Mouse (Mus musculus) MEL (cell line): Measurements from ENCODE around the gene Slc13a1. TPM values are rescaled to one million over a fixed set of nuclear protein-coding genes. Genes with fewer than 3 reads are reported as not detected.
"Not testable (repeated sequence)": the region's sequence is repeated elsewhere in the genome, so short reads cannot be mapped to it uniquely, and the experiment has no call there.

ENCODE experiments used
- DNase-seq: peaks from one replicate; pipeline ENCODE4 v3.0.0; 2011; ENCODE audit warnings: low read depth, low spot score
- H3K27ac ChIP-seq: 2 replicates; pipeline ENCODE4 v1.5.1; 2012; ENCODE audit warnings: low read depth, mild to moderate bottlenecking, control low read depth, low read length, moderate library complexity; ENCODE audit not compliant: control insufficient read depth
- H3K27me3 ChIP-seq, 2 experiments: fragments of 150-350 bp in 1 of 2; sonication (generic) in 1 of 2; 2 replicates each; pipeline ENCODE4 v1.6.1; 2012; ENCODE audit warnings: low read length in 2 of 2, mild to moderate bottlenecking in 2 of 2, improper control_type of control experiment in 1 of 2, moderate library complexity in 1 of 2; ENCODE audit not compliant: insufficient read depth in 2 of 2, control insufficient read depth in 1 of 2
- H3K36me3 ChIP-seq, 2 experiments: 2 replicates each; pipeline ENCODE4 v1.6.1; 2012 to 2014; ENCODE audit warnings: low read length in 2 of 2, improper control_type of control experiment in 1 of 2, inconsistent platforms in 1 of 2, mild to moderate bottlenecking in 1 of 2; ENCODE audit not compliant: insufficient read depth in 2 of 2, control insufficient read depth in 1 of 2
- H3K4me1 ChIP-seq, 2 experiments: fragments of 150-350 bp in 1 of 2; sonication (generic) in 1 of 2; 2 replicates each; pipeline ENCODE4 v1.6.1; 2012; ENCODE audit warnings: low read length in 2 of 2, improper control_type of control experiment in 1 of 2, mild to moderate bottlenecking in 1 of 2; ENCODE audit not compliant: insufficient read depth in 2 of 2, control insufficient read depth in 1 of 2
- H3K4me3 ChIP-seq, 2 experiments: fragments of 150-350 bp in 1 of 2; sonication (generic) in 1 of 2; 2 replicates each; pipeline ENCODE4 v1.5.1; 2012; ENCODE audit warnings: low read depth in 2 of 2, low read length in 2 of 2, mild to moderate bottlenecking in 2 of 2, moderate library complexity in 2 of 2, control low read depth in 1 of 2, improper control_type of control experiment in 1 of 2; ENCODE audit not compliant: control insufficient read depth in 1 of 2, insufficient read depth in 1 of 2
- H3K79me2 ChIP-seq: 2 replicates; pipeline ENCODE4 v1.6.1; 2012; ENCODE audit warnings: mild to moderate bottlenecking, low read length, moderate library complexity; ENCODE audit not compliant: control insufficient read depth, poor library complexity, insufficient read depth
- H3K9ac ChIP-seq: 2 replicates; pipeline ENCODE4 v1.6.1; 2012; ENCODE audit warnings: low read depth, mild to moderate bottlenecking, control low read depth, low read length, moderate library complexity; ENCODE audit not compliant: control insufficient read depth, poor library complexity, severe bottlenecking
- H3K9me3 ChIP-seq: fragments of 150-350 bp; sonication (generic); replicated peaks from 2 replicates; pipeline ENCODE4 v1.6.1; 2012; ENCODE audit warnings: mild to moderate bottlenecking, low read length, improper control_type of control experiment, moderate library complexity; ENCODE audit not compliant: insufficient read depth
- CHD2 ChIP-seq: IDR thresholded peaks from 2 replicates; pipeline ENCODE4 v1.6.1; 2011; ENCODE audit warnings: low read length, improper control_type of control experiment
- CTCF ChIP-seq, 3 experiments: IDR thresholded peaks in 2 of 3; conservative IDR thresholded peaks in 1 of 3; 2 replicates each; pipeline ENCODE4 v1.5.1; 2011 to 2012; ENCODE audit warnings: low read length in 3 of 3, low read depth in 2 of 3, mild to moderate bottlenecking in 2 of 3, improper control_type of control experiment in 1 of 3, inconsistent platforms in 1 of 3, mixed read lengths in 1 of 3, moderate library complexity in 1 of 3; ENCODE audit not compliant: control insufficient read depth in 1 of 3, insufficient read depth in 1 of 3, poor library complexity in 1 of 3, severe bottlenecking in 1 of 3
- E2F4 ChIP-seq: IDR thresholded peaks from 2 replicates; pipeline ENCODE4 v1.6.1; 2011; ENCODE audit warnings: low read depth, low read length, improper control_type of control experiment, borderline replicate concordance
- ELF1 ChIP-seq: IDR thresholded peaks from 2 replicates; pipeline ENCODE4 v1.6.1; 2014; ENCODE audit warnings: low read depth, mild to moderate bottlenecking, inconsistent platforms, low read length, improper control_type of control experiment, moderate library complexity
- EP300 ChIP-seq, 2 experiments: IDR thresholded peaks; 2 replicates each; pipeline ENCODE4 v1.6.1; 2011; ENCODE audit warnings: improper control_type of control experiment in 2 of 2, low read length in 2 of 2, low read depth in 1 of 2, mild to moderate bottlenecking in 1 of 2
- ETS1 ChIP-seq: IDR thresholded peaks from 2 replicates; pipeline ENCODE4 v1.6.1; 2012; ENCODE audit warnings: low read depth, mild to moderate bottlenecking, inconsistent platforms, low read length, improper control_type of control experiment, moderate library complexity
- JUND ChIP-seq: IDR thresholded peaks from 2 replicates; pipeline ENCODE4 v1.6.1; 2011; ENCODE audit warnings: low read depth, mild to moderate bottlenecking, improper control_type of control experiment, low read length
- MAX ChIP-seq: IDR thresholded peaks from 2 replicates; pipeline ENCODE4 v1.6.1; 2011; ENCODE audit warnings: low read length, improper control_type of control experiment
- MAZ ChIP-seq: IDR thresholded peaks from 2 replicates; pipeline ENCODE4 v1.6.1; 2012; ENCODE audit warnings: low read depth, mild to moderate bottlenecking, inconsistent platforms, low read length, improper control_type of control experiment
- NRF1 ChIP-seq: IDR thresholded peaks from 2 replicates; pipeline ENCODE4 v1.6.1; 2014; ENCODE audit warnings: low read depth, mild to moderate bottlenecking, inconsistent platforms, low read length, improper control_type of control experiment, moderate library complexity; ENCODE audit not compliant: poor library complexity, insufficient read depth, severe bottlenecking
- POLR2A ChIP-seq, 2 experiments: IDR thresholded peaks; 2 replicates each; pipeline ENCODE4 v1.6.1; 2011 to 2012; ENCODE audit warnings: low read length in 2 of 2, mild to moderate bottlenecking in 2 of 2, control low read depth in 1 of 2, improper control_type of control experiment in 1 of 2, low read depth in 1 of 2, moderate library complexity in 1 of 2; ENCODE audit not compliant: control insufficient read depth in 1 of 2, insufficient read depth in 1 of 2, poor library complexity in 1 of 2
- RCOR1 ChIP-seq: IDR thresholded peaks from 2 replicates; pipeline ENCODE4 v1.6.1; 2012; ENCODE audit warnings: low read depth, mild to moderate bottlenecking, inconsistent platforms, low read length, improper control_type of control experiment
- SIN3A ChIP-seq: IDR thresholded peaks from 2 replicates; pipeline ENCODE4 v1.6.1; 2012; ENCODE audit warnings: low read length, improper control_type of control experiment, inconsistent platforms
- TAL1 ChIP-seq: IDR thresholded peaks from 2 replicates; pipeline ENCODE4 v1.6.1; 2012; ENCODE audit warnings: mild to moderate bottlenecking, inconsistent platforms, low read length, moderate library complexity, mixed read lengths
- TCF12 ChIP-seq: IDR thresholded peaks from 2 replicates; pipeline ENCODE4 v1.6.1; 2014; ENCODE audit warnings: low read depth, mild to moderate bottlenecking, inconsistent platforms, low read length, improper control_type of control experiment, moderate library complexity
- UBTF ChIP-seq: IDR thresholded peaks from 2 replicates; pipeline ENCODE4 v1.6.1; 2012; ENCODE audit warnings: low read depth, mild to moderate bottlenecking, inconsistent platforms, low read length, improper control_type of control experiment, moderate library complexity, borderline replicate concordance; ENCODE audit not compliant: insufficient read depth
- ZKSCAN1 ChIP-seq: IDR thresholded peaks from 2 replicates; pipeline ENCODE4 v1.6.1; 2012; ENCODE audit warnings: low read depth, mild to moderate bottlenecking, inconsistent platforms, low read length, improper control_type of control experiment, moderate library complexity
- ZMIZ1 ChIP-seq: IDR thresholded peaks from 2 replicates; pipeline ENCODE4 v1.6.1; 2012; ENCODE audit warnings: low read depth, mild to moderate bottlenecking, inconsistent platforms, low read length, improper control_type of control experiment, moderate library complexity
- polyA plus RNA-seq, 2 experiments: library from polyadenylated mRNA; stranded (reverse) in 1 of 2; unstranded in 1 of 2; fragments of >175 nt in 1 of 2; fragments of >200 nt in 1 of 2; gene quantifications; 2 replicates each; pipeline versions ENCODE4 v1.2.1 to v1.2.4; 2012; ENCODE audit warnings: low replicate concordance in 2 of 2, low read depth in 1 of 2; ENCODE audit not compliant: insufficient read length in 2 of 2, insufficient read depth in 1 of 2, missing spikeins in 1 of 2
- total RNA-seq: library from RNA; depleted of rRNA; stranded (reverse); fragments of 300-350 nt; gene quantifications from 2 replicates; pipeline ENCODE4 v1.2.3, GENCODE M21; 2012

Gene Slc13a1
- total and polyA plus RNA-seq, 3 experiments = not detected

GRCm38 (mm10) chr6:24196406-24196805 is 28.5 kb upstream of the Slc13a1 start:
- H3K36me3 ChIP-seq, H3K9me3 ChIP-seq, DNase-seq, H3K27me3 ChIP-seq, H3K79me2 ChIP-seq, H3K9ac ChIP-seq, H3K4me3 ChIP-seq, H3K27ac ChIP-seq, H3K4me1 ChIP-seq: not testable (repeated sequence)

- H3K79me2 ChIP-seq = no peaks in the 10 kb centered on the region
- no peaks in the 10 kb centered on the region for H3K36me3 ChIP-seq
- no peaks in the 10 kb centered on the region for H3K9me3 ChIP-seq
- H3K9ac ChIP-seq = no peak overlapping the region
- H3K4me3 ChIP-seq = no peak overlapping the region
- no peak for TF ChIP-seq ZKSCAN1
- no peak for TF ChIP-seq ETS1
- no peak for TF ChIP-seq TAL1
- TF ChIP-seq TCF12 = no peak
- TF ChIP-seq JUND = no peak
- no peak for TF ChIP-seq ELF1
- no peak for TF ChIP-seq CHD2
- no peak for TF ChIP-seq POLR2A (IDR thresholded peaks at IDR 0.05; ENCODE audit: control insufficient read depth in 1 of 2, insufficient read depth in 1 of 2, low read depth in 1 of 2, low read length in 2 of 2, poor library complexity in 1 of 2)
- no peak for TF ChIP-seq SIN3A
- no peak for TF ChIP-seq RCOR1
- TF ChIP-seq E2F4 = no peak
- TF ChIP-seq CTCF (IDR thresholded peaks at IDR 0.05 in 2 of 3, conservative IDR thresholded peaks at IDR 0.05 in 1 of 3; ENCODE audit: control insufficient read depth in 1 of 3, insufficient read depth in 1 of 3, low read depth in 2 of 3, low read length in 3 of 3, poor library complexity in 1 of 3, severe bottlenecking in 1 of 3) = no peak
- TF ChIP-seq MAX = no peak
- no peak for DNase-seq
- H3K4me1 ChIP-seq = no peaks in the 10 kb centered on the region
- no peaks in the 10 kb centered on the region for H3K27me3 ChIP-seq
- no peak overlapping the region for H3K27ac ChIP-seq
Observed at GRCm38 (mm10) chr6:24183439-24183838, 15.5 kb upstream of the Slc13a1 start.

- no peaks in the 10 kb centered on the region for H3K36me3 ChIP-seq
- H3K9me3 ChIP-seq = no peaks in the 10 kb centered on the region
- no peak for DNase-seq
- no peaks in the 10 kb centered on the region for H3K27me3 ChIP-seq
- H3K9ac ChIP-seq = no peak overlapping the region
- TF ChIP-seq POLR2A (IDR thresholded peaks at IDR 0.05; ENCODE audit: control insufficient read depth in 1 of 2, insufficient read depth in 1 of 2, low read depth in 1 of 2, low read length in 2 of 2, poor library complexity in 1 of 2) (no peak), ZMIZ1 (no peak), JUND (no peak), RCOR1 (no peak), MAX (no peak), MAZ (no peak), UBTF (no peak), NRF1 (no peak), EP300 (IDR thresholded peaks at IDR 0.05; ENCODE audit: low read depth in 1 of 2, low read length in 2 of 2) (no peak)
- H3K4me1 ChIP-seq = no peaks in the 10 kb centered on the region
- no peaks in the 10 kb centered on the region for H3K79me2 ChIP-seq
- H3K27ac ChIP-seq = no peak overlapping the region
- H3K4me3 ChIP-seq = no peak overlapping the region
Observed at GRCm38 (mm10) chr6:24175393-24175792, 7.5 kb upstream of the Slc13a1 start.
